Mouse (Mus musculus) testis, adult 2 months (tissue): ENCODE measurements around the gene Cyp2j13. TPM values are rescaled to one million over a fixed set of nuclear protein-coding genes. Genes with fewer than 3 reads are reported as not detected.
"Not testable (repeated sequence)": the region's sequence is repeated elsewhere in the genome, so short reads cannot be mapped to it uniquely, and the experiment has no call there.

Experiments used
- H3K27ac ChIP-seq: fragments of 200-500 bp; 2 replicates; pipeline ENCODE4 v1.5.1; 2012; ENCODE audit warnings: low read depth, low read length; ENCODE audit not compliant: control insufficient read depth, insufficient read depth
- H3K27me3 ChIP-seq: fragments of 200-500 bp; 2 replicates; pipeline ENCODE4 v1.6.1; 2012; ENCODE audit warnings: mild to moderate bottlenecking, low read length, moderate library complexity; ENCODE audit not compliant: control insufficient read depth, insufficient read depth
- H3K36me3 ChIP-seq: fragments of 200-500 bp; 2 replicates; pipeline ENCODE4 v1.6.1; 2012; ENCODE audit warnings: mild to moderate bottlenecking, low read length; ENCODE audit not compliant: control insufficient read depth, insufficient read depth
- H3K4me1 ChIP-seq: fragments of 200-500 bp; 2 replicates; pipeline ENCODE4 v1.6.1; 2012; ENCODE audit warnings: low read length; ENCODE audit not compliant: control insufficient read depth, insufficient read depth
- H3K4me3 ChIP-seq: fragments of 200-500 bp; 2 replicates; pipeline ENCODE4 v1.5.1; 2012; ENCODE audit warnings: low read depth, mild to moderate bottlenecking, low read length, moderate library complexity, mixed read lengths; ENCODE audit not compliant: control insufficient read depth
- CTCF ChIP-seq: fragments of 200-500 bp; IDR thresholded peaks from 2 replicates; pipeline ENCODE4 v1.5.1; 2012; ENCODE audit warnings: low read depth, mild to moderate bottlenecking, inconsistent platforms, low read length, moderate library complexity; ENCODE audit not compliant: control insufficient read depth, insufficient read depth, insufficient replicate concordance
- POLR2A ChIP-seq: fragments of 200-500 bp; IDR thresholded peaks from 2 replicates; pipeline ENCODE4 v1.6.1; 2012; ENCODE audit warnings: low read depth, mild to moderate bottlenecking, inconsistent platforms, low read length, moderate library complexity; ENCODE audit not compliant: control insufficient read depth
- polyA plus RNA-seq: library from polyadenylated mRNA; depleted of rRNA; stranded (reverse); fragments of >200 nt; gene quantifications from 2 replicates; pipeline ENCODE4 v1.2.3, GENCODE M21; 2012; rRNA removed

The Cyp2j13 gene
- polyA plus RNA-seq: 0.60 TPM in 1 of 2 replicates, not detected in the other

GRCm38 (mm10) chr4:96077261-96078125 lies at the start of gene Cyp2j13:
Cyp2j13 (minus strand) TSS chr4:96077546.
- Histone ChIP-seq H3K27me3 (no peaks in the 10 kb centered on the region), H3K4me1 (no peaks in the 10 kb centered on the region), H3K27ac (no peak within 1 kb of the TSS), H3K4me3 (no peak within 1 kb of the TSS), H3K36me3 (no peaks in the 10 kb centered on the region)
- TF ChIP-seq POLR2A (no peak), CTCF (no peak)

- Histone ChIP-seq H3K27me3 (no peaks in the 10 kb centered on the region), H3K4me3 (no peak overlapping the region), H3K4me1 (no peaks in the 10 kb centered on the region), H3K27ac (no peak overlapping the region), H3K36me3 (no peaks in the 10 kb centered on the region)
- TF ChIP-seq POLR2A: no peak
- TF ChIP-seq CTCF: no peak
Measured at GRCm38 (mm10) chr4:96096841-96097240, 19.5 kb upstream of the Cyp2j13 start.

- Histone ChIP-seq H3K36me3 (no peaks in the 10 kb centered on the region), H3K27ac (no peak overlapping the region), H3K4me3 (no peak overlapping the region), H3K4me1 (no peaks in the 10 kb centered on the region), H3K27me3 (no peaks in the 10 kb centered on the region)
- TF ChIP-seq CTCF (no peak), POLR2A (no peak)
Measured at GRCm38 (mm10) chr4:96091869-96092268, 14.5 kb upstream of the Cyp2j13 start.

GRCm38 (mm10) chr4:96089356-96090048 lies 12.2 kb upstream of the Cyp2j13 start:
- not testable (repeated sequence) for H3K27ac ChIP-seq, H3K36me3 ChIP-seq, H3K4me1 ChIP-seq, H3K4me3 ChIP-seq, H3K27me3 ChIP-seq

GRCm38 (mm10) chr4:96078308-96078707 lies 962 bp upstream of the Cyp2j13 start:
- TF ChIP-seq CTCF (no peak), POLR2A (no peak)

GRCm38 (mm10) chr4:96062045-96062444 lies 15.3 kb downstream of the Cyp2j13 start:
- Histone ChIP-seq H3K36me3 (no peaks in the 10 kb centered on the region), H3K4me1 (no peaks in the 10 kb centered on the region), H3K27ac (no peak overlapping the region), H3K4me3 (no peak overlapping the region), H3K27me3 (no peaks in the 10 kb centered on the region)
- TF ChIP-seq CTCF (no peak), POLR2A (no peak)

More at GRCm38 (mm10) chr4:96078308-96078707, 962 bp upstream of the Cyp2j13 start:
- no peak overlapping the region for H3K4me3 ChIP-seq
- no peak overlapping the region for H3K27ac ChIP-seq
- H3K36me3 ChIP-seq: no peaks in the 10 kb centered on the region
- no peaks in the 10 kb centered on the region for H3K4me1 ChIP-seq
- no peaks in the 10 kb centered on the region for H3K27me3 ChIP-seq

GRCm38 (mm10) chr4:96060106-96060505 lies 17.2 kb downstream of the Cyp2j13 start:
- Histone ChIP-seq H3K36me3 (no peaks in the 10 kb centered on the region), H3K4me1 (no peaks in the 10 kb centered on the region), H3K27me3 (no peaks in the 10 kb centered on the region), H3K4me3 (no peak overlapping the region), H3K27ac (no peak overlapping the region)
- TF ChIP-seq CTCF (no peak), POLR2A (no peak)
